Mouse (Mus musculus): Measurements from ENCODE around the gene Scube1.

DNA sequence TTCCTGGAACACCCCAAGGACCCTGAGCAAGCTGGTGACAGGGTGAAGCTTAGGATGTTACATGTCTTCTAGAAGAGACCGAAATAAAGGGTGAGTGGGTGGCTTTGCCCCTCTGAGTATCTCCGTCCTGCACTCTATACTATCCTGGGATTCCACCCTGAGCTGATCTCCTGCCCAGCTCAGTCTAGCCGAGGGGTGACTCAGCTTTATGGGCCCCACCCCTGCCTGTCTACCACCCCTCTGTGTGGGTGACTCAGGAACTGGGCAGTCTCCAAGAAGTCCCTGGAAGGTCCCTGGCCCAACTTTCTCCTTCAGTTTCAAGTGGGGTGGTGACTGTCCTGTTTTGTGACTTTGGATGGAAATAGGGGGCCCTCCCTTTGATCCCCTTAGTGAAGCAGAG lies 159.4 kb downstream of the Scube1 start:
- TF ChIP-seq CTCF (IDR thresholded peaks at IDR 0.05; ENCODE audit: low read depth, low read length) (no peak), POLR2A (IDR thresholded peaks at IDR 0.05; ENCODE audit: extremely low read depth, insufficient read depth, low read length) (no peak)
